Mouse (Mus musculus) intestine, postnatal 0 days (tissue): ENCODE data around the gene Panx3. TPM values are rescaled to one million over a fixed set of nuclear protein-coding genes. Genes with fewer than 3 reads are reported as not detected.

Source experiments
- ATAC-seq: fragments of 200-750 bp; cut with Nextera tagmentation; 2 replicates; pipeline ENCODE4 v1.8.0; 2017; ENCODE audit warnings: mild to moderate bottlenecking, moderate TSS enrichment, moderate library complexity
- H3K27ac ChIP-seq: fragments of 300-500 bp; sonication (generic); 2 replicates; pipeline ENCODE4 v1.5.1; 2014; ENCODE audit warnings: mild to moderate bottlenecking, low read depth, low read length, moderate library complexity
- H3K27me3 ChIP-seq: fragments of 300-500 bp; sonication (generic); replicated peaks from 2 replicates; pipeline ENCODE4 v1.6.1; 2014; ENCODE audit warnings: low read length, mixed read lengths; ENCODE audit not compliant: control insufficient read depth, insufficient read depth
- H3K36me3 ChIP-seq: fragments of 300-500 bp; sonication (generic); 2 replicates; pipeline ENCODE4 v1.6.1; 2014; ENCODE audit warnings: mild to moderate bottlenecking, moderate library complexity; ENCODE audit not compliant: control insufficient read depth, insufficient read depth
- H3K4me1 ChIP-seq: fragments of 300-500 bp; sonication (generic); replicated peaks from 2 replicates; pipeline ENCODE4 v1.6.1; 2014; ENCODE audit warnings: antibody characterized with exemption, low read length, mixed read lengths; ENCODE audit not compliant: control insufficient read depth, insufficient read depth
- H3K4me2 ChIP-seq: fragments of 300-500 bp; sonication (generic); replicated peaks from 2 replicates; pipeline ENCODE4 v1.6.1; 2014; ENCODE audit warnings: low read depth, mild to moderate bottlenecking, moderate library complexity
- H3K4me3 ChIP-seq: fragments of 300-500 bp; sonication (generic); 2 replicates; pipeline ENCODE4 v1.5.1; 2014; ENCODE audit warnings: low read depth, low read length
- H3K9ac ChIP-seq: fragments of 300-500 bp; sonication (generic); 2 replicates; pipeline ENCODE4 v1.6.1; 2014; ENCODE audit warnings: mild to moderate bottlenecking, low read depth, low read length
- H3K9me3 ChIP-seq: fragments of 300-500 bp; sonication (generic); 2 replicates; pipeline ENCODE4 v1.6.1; 2016; ENCODE audit warnings: mixed run types; ENCODE audit not compliant: control insufficient read depth
- CTCF ChIP-seq: sonication (generic); IDR thresholded peaks from 2 replicates; pipeline ENCODE4 v1.5.1; 2016; ENCODE audit warnings: low read depth, mild to moderate bottlenecking, control low read depth, antibody characterized with exemption, moderate library complexity
- WGBS: fragments of 180-500 bp; shearing (Covaris S2); extraction: QIAGEN DNeasy Blood & Tissue Kit; methylation state at CpG from one replicate; pipeline ENCODE4 v1.1.7; 2014; 5-methylcytosine and 5-hydroxymethylcytosine counted together
- polyA plus RNA-seq: library from polyadenylated mRNA; unstranded; fragments of >200 nt; fragmentation: Nextera tagmentation; extraction: Ambion mirVana; gene quantifications from 2 replicates; pipeline ENCODE4 v1.2.1, GENCODE M21; 2015

Gene Panx3
- polyA plus RNA-seq, 1 experiment from 2014 or later = not detected

GRCm38 (mm10) chr9:37623981-37624380 lies 45.1 kb downstream of the Panx3 start:
- H3K4me2 ChIP-seq = no peak overlapping the region
- H3K36me3 ChIP-seq = peaks cover 3% of the 10 kb centered on the region; the same call in 1 of the 2 replicates
- no peak overlapping the region for H3K4me3 ChIP-seq
- ATAC-seq = no peak
- no peak for TF ChIP-seq CTCF
- no peaks in the 10 kb centered on the region for H3K27me3 ChIP-seq
- no peak overlapping the region for H3K9ac ChIP-seq
- 75% methylated on average over 3 of the region's 3 CpGs for WGBS
- no peaks in the 10 kb centered on the region for H3K4me1 ChIP-seq
- H3K9me3 ChIP-seq = no peaks in the 10 kb centered on the region
- H3K27ac ChIP-seq = no peak overlapping the region

GRCm38 (mm10) chr9:37621290-37621689 lies 47.7 kb downstream of the Panx3 start:
- no peak overlapping the region for H3K4me2 ChIP-seq
- no peak overlapping the region for H3K4me3 ChIP-seq
- 81% methylated on average over 6 of the region's 6 CpGs for WGBS
- no peak for ATAC-seq
- no peaks in the 10 kb centered on the region for H3K36me3 ChIP-seq
- H3K9ac ChIP-seq = no peak overlapping the region
- no peak overlapping the region for H3K27ac ChIP-seq
- no peaks in the 10 kb centered on the region for H3K27me3 ChIP-seq
- H3K4me1 ChIP-seq = no peaks in the 10 kb centered on the region
- H3K9me3 ChIP-seq = no peaks in the 10 kb centered on the region
- TF ChIP-seq CTCF = no peak

- WGBS = 56% methylated on average over 2 of the region's 2 CpGs
- Histone ChIP-seq H3K4me2 (no peak overlapping the region), H3K9ac (no peak overlapping the region), H3K27ac (no peak overlapping the region), H3K4me3 (no peak overlapping the region), H3K4me1 (no peaks in the 10 kb centered on the region), H3K9me3 (no peaks in the 10 kb centered on the region), H3K27me3 (no peaks in the 10 kb centered on the region), H3K36me3 (no peaks in the 10 kb centered on the region)
- peak; percentile 89 for TF ChIP-seq CTCF
- ATAC-seq = no peak
Observed at GRCm38 (mm10) chr9:37616770-37617169, 52.3 kb downstream of the Panx3 start.

GRCm38 (mm10) chr9:37615220-37615619 lies 53.8 kb downstream of the Panx3 start:
- no peak overlapping the region for H3K4me2 ChIP-seq
- ATAC-seq = no peak
- WGBS = 78% methylated on average over 5 of the region's 5 CpGs

DNA sequence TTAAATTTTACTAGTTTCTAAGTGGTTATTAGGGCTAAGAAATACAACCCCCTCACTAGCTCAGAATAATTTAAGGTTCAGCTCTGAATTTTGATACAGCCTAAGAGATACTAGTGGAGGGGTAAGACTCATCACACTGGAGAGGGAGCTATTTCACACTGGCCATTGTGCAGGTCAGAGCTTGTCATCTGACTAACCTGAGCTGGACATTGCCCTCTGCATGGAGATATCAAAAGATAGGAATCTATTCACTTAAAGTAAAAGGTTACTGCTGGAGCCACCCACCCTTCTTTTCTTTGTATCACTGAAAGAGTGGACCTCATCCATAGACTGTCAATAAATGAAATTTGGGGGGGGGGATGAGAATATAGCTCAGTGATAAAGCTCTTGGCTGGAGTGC lies 54.7 kb downstream of the Panx3 start:
- Histone ChIP-seq H3K27me3 (no peaks in the 10 kb centered on the region), H3K4me2 (peak overlapping the region; percentile 87), H3K4me1 (no peaks in the 10 kb centered on the region), H3K9ac (no peak overlapping the region), H3K4me3 (peak overlapping the region; percentile 70), H3K27ac (0 out of 2 replicates have a peak overlapping the region, but pooled peaks have one; percentile 29), H3K36me3 (no peaks in the 10 kb centered on the region), H3K9me3 (no peaks in the 10 kb centered on the region)
- no peak for TF ChIP-seq CTCF
- ATAC-seq = peak; percentile 33; the same call in 1 of the 2 replicates

More at GRCm38 (mm10) chr9:37615220-37615619, 53.8 kb downstream of the Panx3 start:
- Histone ChIP-seq H3K9ac (no peak overlapping the region), H3K27me3 (no peaks in the 10 kb centered on the region), H3K27ac (no peak overlapping the region), H3K36me3 (no peaks in the 10 kb centered on the region), H3K4me3 (no peak overlapping the region), H3K4me1 (no peaks in the 10 kb centered on the region), H3K9me3 (no peaks in the 10 kb centered on the region)
- TF ChIP-seq CTCF = no peak

DNA sequence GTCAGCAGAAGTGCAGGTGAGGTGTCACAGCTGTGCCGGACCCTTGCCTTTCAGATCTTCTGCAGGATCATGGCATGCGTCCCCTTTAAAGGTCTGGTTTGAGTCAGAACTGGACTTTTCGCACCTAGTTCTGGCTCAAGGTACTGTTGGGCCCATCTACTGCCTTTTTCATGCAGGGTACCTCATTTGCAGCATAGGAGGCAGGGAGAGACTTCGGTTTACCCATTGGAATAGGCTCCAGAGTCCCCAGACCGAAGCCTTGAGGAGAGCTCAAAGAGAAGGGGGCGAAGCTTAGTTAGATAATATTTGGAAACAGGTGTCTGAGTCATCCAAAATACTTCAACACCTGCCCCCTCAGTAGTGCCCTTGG lies 55.1 kb downstream of the Panx3 start:
- no peak for ATAC-seq
- Histone ChIP-seq H3K9me3 (no peaks in the 10 kb centered on the region), H3K4me1 (no peaks in the 10 kb centered on the region), H3K9ac (peak overlapping the region; percentile 66; the same call in 1 of the 2 replicates), H3K27ac (peak overlapping the region; percentile 29; the same call in 1 of the 2 replicates), H3K4me3 (peak overlapping the region; percentile 70), H3K27me3 (no peaks in the 10 kb centered on the region), H3K36me3 (no peaks in the 10 kb centered on the region), H3K4me2 (peak overlapping the region; percentile 87)
- 18% methylated on average over 6 of the region's 6 CpGs for WGBS
- no peak for TF ChIP-seq CTCF
